Mouse (Mus musculus) midbrain, embryonic 10.5 days (tissue): Measurements from ENCODE around the gene Irf6. TPM values are rescaled to one million over a fixed set of nuclear protein-coding genes. Genes with fewer than 3 reads are reported as not detected.
A peak's percentile ranks its signal among the peaks of the same experiment; 100 is the strongest.

ENCODE experiments used
- DNase-seq: peaks from one replicate; pipeline ENCODE4 v3.0.0-alpha.2; 2017; ENCODE audit warnings: low spot score
- H3K27ac ChIP-seq: fragments of 300-500 bp; sonication (generic); replicated peaks from 2 replicates; pipeline ENCODE4 v1.5.1; 2016; ENCODE audit warnings: mild to moderate bottlenecking
- H3K27me3 ChIP-seq: fragments of 300-500 bp; sonication (generic); 2 replicates; pipeline ENCODE4 v1.6.1; 2016; ENCODE audit warnings: low read depth, mild to moderate bottlenecking; ENCODE audit not compliant: poor library complexity, severe bottlenecking
- H3K36me3 ChIP-seq: fragments of 300-500 bp; sonication (generic); 2 replicates; pipeline ENCODE4 v1.6.1; 2016; ENCODE audit warnings: mild to moderate bottlenecking, moderate library complexity
- H3K4me1 ChIP-seq: fragments of 300-500 bp; sonication (generic); 2 replicates; pipeline ENCODE4 v1.6.1; 2016
- H3K4me3 ChIP-seq: fragments of 300-500 bp; sonication (generic); 2 replicates; pipeline ENCODE4 v1.5.1; 2016; ENCODE audit warnings: mild to moderate bottlenecking, moderate library complexity
- H3K9me3 ChIP-seq: fragments of 300-500 bp; sonication (generic); replicated peaks from 2 replicates; pipeline ENCODE4 v1.6.1; 2016; ENCODE audit warnings: mild to moderate bottlenecking
- WGBS: fragments of 180-500 bp; shearing (Covaris S2); methylation state at CpG from one replicate; pipeline ENCODE4 v1.1.7; 2016; 5-methylcytosine and 5-hydroxymethylcytosine counted together
- polyA plus RNA-seq: library from polyadenylated mRNA; unstranded; fragments of >200 nt; fragmentation: Nextera tagmentation; extraction: Ambion mirVana; gene quantifications from 2 replicates; pipeline ENCODE4 v1.2.1, GENCODE M21; 2016

Irf6 gene
- polyA plus RNA-seq, 1 experiment from 2014 or later, result 2.6 TPM

DNA sequence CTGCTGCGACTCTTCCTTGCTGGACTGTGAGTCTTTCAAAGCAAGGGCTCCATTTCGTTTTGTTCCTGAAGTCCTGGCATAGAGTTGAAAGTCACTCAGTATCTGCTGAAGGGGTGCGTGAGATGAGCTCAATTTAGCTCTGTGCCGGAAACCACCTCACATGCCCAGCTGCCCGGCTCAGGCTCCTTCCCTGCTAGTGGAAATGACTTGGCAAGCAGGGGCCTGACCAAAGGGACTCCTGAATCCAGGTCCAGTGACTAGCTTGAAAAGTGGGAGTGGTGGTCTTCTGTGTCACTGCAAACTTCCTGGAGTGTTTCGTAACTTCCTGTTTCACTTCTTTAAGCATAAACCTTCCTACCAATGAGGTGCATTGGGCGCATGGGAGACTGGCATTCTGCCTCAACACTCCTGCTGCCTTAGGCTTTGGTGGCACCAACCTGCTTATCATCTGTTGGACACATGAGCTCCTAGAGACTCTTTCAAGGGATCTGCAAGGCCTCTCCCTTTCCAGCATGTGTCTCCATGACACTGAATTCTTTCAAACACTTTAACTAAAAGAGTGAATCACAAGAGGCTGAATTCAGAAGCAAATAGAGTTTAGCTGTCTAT, 38.9 kb downstream of the Irf6 start:
- Histone ChIP-seq H3K27ac (no peak overlapping the region), H3K4me1 (peaks cover 10% of the 10 kb centered on the region), H3K36me3 (no peaks in the 10 kb centered on the region), H3K4me3 (no peak overlapping the region), H3K9me3 (no peaks in the 10 kb centered on the region), H3K27me3 (no peaks in the 10 kb centered on the region)
- 92% methylated on average over 7 of the region's 7 CpGs for WGBS
- no peak for DNase-seq

DNA sequence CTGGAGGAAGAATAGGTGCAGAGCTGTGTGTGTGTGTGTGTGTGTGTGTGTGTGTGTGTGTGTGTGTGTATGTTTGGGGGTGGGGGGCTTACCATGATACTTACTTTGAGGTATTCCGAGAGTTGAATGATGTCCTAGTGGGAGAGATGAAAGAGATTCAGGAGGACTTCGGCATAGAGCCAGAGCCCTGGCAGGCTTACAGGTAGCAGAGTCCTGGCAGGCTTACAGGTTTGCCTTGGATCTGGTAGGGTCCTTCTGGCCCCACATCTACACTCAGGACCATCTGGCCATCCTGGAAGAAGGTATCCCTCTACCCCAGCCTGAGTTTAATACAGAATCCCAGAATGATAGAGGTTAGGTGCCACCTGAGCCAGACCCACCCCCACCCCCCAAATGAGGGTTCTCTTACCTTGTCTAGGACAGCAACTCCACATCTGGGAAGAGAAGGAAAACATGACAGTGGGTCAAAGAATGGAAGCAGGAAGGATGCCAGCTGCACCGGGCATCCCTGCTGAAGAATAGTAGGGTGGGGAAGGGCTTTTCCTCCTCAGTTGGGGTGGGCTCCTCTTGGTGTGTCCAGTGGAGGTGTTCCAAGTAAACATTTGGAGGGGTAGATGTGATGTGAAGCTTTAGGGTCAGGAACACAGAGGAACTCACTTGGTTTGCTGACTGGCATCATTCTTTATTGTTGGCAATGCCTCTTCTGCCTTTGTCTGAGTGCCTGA, 41.7 kb downstream of the Irf6 start:
- Histone ChIP-seq H3K4me1 (peaks cover 1% of the 10 kb centered on the region), H3K9me3 (no peaks in the 10 kb centered on the region), H3K27ac (no peak overlapping the region), H3K4me3 (no peak overlapping the region), H3K27me3 (no peaks in the 10 kb centered on the region), H3K36me3 (no peaks in the 10 kb centered on the region)
- WGBS, result 89% methylated on average over 3 of the region's 3 CpGs
- DNase-seq, result no peak

DNA sequence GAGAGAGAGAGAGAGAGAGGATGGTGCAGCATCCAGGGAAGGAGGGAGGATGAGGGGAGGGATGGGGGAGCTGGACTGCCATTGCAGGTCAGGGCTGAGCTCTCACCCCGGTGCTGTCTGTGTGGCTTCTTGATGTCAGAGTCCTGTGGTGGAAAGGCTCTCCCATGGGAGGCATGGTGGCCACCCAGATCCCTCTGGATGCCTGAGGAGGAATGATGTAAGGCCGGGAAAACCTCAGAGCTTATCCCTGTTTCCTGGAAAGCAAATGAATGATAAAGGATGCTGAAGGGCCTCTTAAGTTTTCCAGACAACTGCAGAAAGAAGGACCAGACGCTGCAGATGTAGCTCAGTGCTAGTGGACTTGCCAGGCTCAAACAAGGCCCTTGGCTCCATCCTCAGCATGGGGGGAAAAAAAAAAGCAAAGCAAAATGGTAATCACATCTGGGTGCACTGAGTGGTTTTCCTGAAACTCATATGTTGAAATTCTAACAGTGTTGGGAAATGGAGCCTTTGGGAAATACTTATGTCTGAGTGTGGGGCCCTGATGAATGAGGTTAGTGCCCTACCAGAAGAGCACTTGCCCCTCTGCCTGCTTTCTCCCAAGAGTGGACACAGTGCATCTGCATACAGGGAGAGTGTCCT, 42.4 kb downstream of the Irf6 start:
- no peaks in the 10 kb centered on the region for H3K36me3 ChIP-seq
- no peaks in the 10 kb centered on the region for H3K4me1 ChIP-seq
- no peak overlapping the region for H3K27ac ChIP-seq
- WGBS, result 72% methylated on average over 3 of the region's 3 CpGs
- H3K9me3 ChIP-seq, result no peaks in the 10 kb centered on the region
- no peak overlapping the region for H3K4me3 ChIP-seq
- H3K27me3 ChIP-seq, result no peaks in the 10 kb centered on the region
- DNase-seq, result no peak

DNA sequence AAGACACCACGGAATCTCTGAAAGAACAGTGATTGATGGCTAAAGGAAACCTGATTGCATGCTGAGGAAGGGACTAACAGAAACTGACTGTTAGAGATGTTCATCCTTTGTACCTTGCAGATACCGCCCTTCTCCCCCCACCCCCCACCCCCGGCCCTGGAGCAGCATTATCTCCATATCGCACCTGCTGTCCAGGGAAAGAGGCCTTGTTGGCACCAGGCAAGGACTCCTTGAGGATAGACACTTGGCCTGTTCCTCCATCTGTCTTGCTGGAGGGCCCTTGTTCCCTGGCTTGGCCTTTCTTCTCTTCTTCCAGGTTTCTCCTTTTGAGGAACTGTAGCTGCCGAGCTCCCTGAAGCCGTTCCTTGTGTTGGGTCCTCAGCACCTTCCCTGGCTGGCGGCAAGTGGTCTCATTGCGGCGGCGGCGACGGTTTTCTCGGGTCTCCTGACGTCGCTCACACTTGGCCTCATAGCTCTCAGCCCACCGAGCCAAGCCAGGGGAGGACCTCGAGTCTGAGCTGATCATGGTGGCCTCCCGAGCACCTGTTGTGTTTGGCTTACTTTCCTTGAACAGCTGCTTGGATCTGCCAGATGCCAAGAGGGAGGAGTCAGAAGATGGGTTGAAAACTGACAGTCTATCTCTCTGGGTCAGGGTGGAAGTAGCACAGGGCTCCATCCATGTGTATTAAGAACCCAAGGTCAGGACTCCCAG, 44.7 kb downstream of the Irf6 start:
- no peaks in the 10 kb centered on the region for H3K27me3 ChIP-seq
- H3K36me3 ChIP-seq, result no peaks in the 10 kb centered on the region
- no peak for DNase-seq
- H3K27ac ChIP-seq, result no peak overlapping the region
- H3K4me3 ChIP-seq, result no peak overlapping the region
- no peaks in the 10 kb centered on the region for H3K9me3 ChIP-seq
- H3K4me1 ChIP-seq, result no peaks in the 10 kb centered on the region
- WGBS, result 89% methylated on average over 18 of the region's 18 CpGs

DNA sequence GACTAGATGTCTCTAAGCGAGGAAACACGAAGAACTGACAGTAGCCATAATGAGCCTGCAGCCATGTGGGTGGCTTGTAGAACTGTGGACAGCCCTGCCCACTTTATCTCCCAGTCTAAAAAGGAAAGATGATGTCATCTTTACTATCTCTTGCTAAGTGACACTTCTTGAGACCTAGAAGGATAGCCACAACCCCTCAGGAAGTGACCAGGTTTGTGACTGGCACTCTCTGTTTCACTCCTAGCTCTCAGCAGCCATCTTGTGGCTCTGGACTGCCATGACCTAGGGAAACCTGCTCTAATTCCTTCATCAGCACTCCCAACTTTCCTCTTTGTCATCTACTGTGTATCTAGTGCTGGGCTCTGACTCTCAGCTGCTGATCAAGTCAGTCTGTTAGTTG, 45.4 kb downstream of the Irf6 start:
- H3K36me3 ChIP-seq, result no peaks in the 10 kb centered on the region
- H3K4me1 ChIP-seq, result no peaks in the 10 kb centered on the region
- H3K27me3 ChIP-seq, result no peaks in the 10 kb centered on the region
- no peak overlapping the region for H3K4me3 ChIP-seq
- H3K9me3 ChIP-seq, result no peaks in the 10 kb centered on the region
- WGBS, result 82% methylated on average over 2 of the region's 2 CpGs
- no peak overlapping the region for H3K27ac ChIP-seq
- no peak for DNase-seq

DNA sequence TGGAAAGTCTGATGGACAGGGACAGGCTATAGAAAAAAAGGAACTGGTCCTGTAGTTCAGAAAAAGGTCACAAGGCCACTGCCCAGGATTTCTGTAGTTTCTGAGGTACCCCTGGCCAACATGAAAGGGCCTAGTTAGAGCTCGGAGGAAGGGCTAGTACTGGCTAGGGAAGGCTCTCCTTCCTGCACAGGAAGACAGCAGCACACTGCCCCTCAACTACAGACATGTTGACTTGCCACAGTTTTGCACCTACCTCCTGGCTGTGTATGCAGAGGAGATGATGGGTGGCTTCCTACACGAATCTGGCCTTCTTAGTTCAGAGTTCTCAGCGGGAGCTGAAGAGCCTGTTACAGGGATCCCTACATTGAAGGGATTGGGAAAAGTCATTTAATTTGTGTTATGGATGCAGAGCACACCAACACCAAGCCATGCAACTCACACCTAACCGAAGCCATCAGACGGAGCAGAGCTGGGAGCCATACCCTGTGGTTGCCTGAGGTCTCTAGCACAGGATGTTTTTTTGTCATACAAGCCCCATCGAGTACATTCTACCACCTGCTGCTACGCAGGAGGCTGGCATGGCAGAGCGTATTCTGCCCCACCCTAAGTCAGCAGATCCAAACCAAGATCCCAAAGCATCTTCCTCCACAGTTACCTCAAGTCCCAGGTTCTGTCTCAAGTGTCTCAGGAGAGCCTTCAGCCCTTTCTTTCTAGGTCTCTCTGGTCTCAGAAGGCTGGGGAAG, 47.9 kb downstream of the Irf6 start:
- Histone ChIP-seq H3K27ac (no peak overlapping the region), H3K27me3 (no peaks in the 10 kb centered on the region), H3K4me1 (no peaks in the 10 kb centered on the region), H3K36me3 (no peaks in the 10 kb centered on the region), H3K4me3 (no peak overlapping the region), H3K9me3 (no peaks in the 10 kb centered on the region)
- WGBS, result 88% methylated on average over 8 of the region's 8 CpGs
- no peak for DNase-seq

DNA sequence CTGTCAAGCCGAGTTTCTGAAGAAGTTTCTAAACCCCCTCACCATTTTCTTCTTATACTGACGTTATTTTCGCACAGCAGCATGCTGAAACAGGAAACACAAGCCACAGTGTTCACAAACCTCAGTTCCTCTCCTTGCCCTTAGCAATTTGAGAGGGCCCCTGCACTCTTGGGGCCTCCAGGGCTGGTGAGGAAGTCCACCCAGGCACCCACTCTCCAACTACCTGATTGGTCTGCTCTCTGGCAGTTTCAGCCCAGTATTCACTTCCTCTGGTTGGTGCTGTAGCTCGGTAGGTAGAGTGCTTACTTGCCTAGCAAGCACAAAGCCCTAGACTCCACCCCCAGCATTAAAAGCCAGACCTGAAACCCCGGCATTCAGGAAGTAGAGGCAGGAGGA, 48.5 kb downstream of the Irf6 start, which contains the start of gene Traf3ip3:
Gene Traf3ip3, minus strand, starts transcription at position 321 of the 396 bp plus-strand sequence.
- no peaks in the 10 kb centered on the region for H3K4me1 ChIP-seq
- H3K9me3 ChIP-seq, result no peaks in the 10 kb centered on the region
- no peaks in the 10 kb centered on the region for H3K36me3 ChIP-seq
- no peaks in the 10 kb centered on the region for H3K27me3 ChIP-seq
- no peak within 1 kb of the TSS for H3K27ac ChIP-seq
- no peak for DNase-seq
- 70% methylated on average over 5 of the region's 5 CpGs for WGBS
- no peak within 1 kb of the TSS for H3K4me3 ChIP-seq

DNA sequence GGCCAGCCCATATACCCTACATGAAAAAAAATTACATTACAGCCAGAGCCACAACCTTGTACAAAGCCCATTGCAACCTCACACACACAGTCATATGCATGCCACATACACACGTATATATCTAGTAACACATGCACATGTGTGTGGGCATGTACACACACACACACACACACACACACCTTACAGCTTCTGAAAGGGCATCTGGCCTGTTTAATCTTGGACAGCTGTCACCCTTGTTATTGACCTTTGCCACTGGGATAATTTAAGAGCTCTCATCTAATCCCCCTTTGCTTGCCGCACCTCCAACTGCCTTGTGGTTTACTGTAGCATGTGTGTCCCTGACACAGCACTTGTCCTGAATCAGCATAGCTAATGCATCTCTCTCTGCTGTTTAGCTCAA, 50.9 kb downstream of the Irf6 start:
- no peaks in the 10 kb centered on the region for H3K4me1 ChIP-seq
- H3K36me3 ChIP-seq, result no peaks in the 10 kb centered on the region
- no peak overlapping the region for H3K27ac ChIP-seq
- no peaks in the 10 kb centered on the region for H3K27me3 ChIP-seq
- no peak for DNase-seq
- WGBS, result 86% methylated on average over 2 of the region's 2 CpGs
- H3K9me3 ChIP-seq, result no peaks in the 10 kb centered on the region
- H3K4me3 ChIP-seq, result no peak overlapping the region

DNA sequence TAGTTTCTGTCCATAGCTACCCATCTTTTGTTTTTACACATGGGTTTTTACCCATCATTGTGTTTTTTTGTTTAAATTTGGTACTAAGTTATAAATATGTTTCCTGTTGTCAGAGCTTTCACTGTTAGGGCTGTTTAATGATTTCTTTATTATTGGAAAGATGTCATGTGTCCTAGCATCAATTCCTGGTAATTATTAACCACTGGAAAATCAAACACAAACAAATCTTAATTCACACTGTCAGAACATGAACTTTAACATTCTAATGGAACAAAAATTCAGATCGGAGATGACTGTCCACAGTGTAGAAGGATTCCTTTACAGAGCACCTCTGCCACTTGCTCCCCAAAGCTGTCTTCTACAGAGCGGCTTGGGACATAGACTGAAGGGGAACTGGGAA, 52.5 kb downstream of the Irf6 start:
- no peaks in the 10 kb centered on the region for H3K27me3 ChIP-seq
- no peak overlapping the region for H3K27ac ChIP-seq
- H3K36me3 ChIP-seq, result no peaks in the 10 kb centered on the region
- no peak overlapping the region for H3K4me3 ChIP-seq
- no peaks in the 10 kb centered on the region for H3K9me3 ChIP-seq
- no peaks in the 10 kb centered on the region for H3K4me1 ChIP-seq
- no peak for DNase-seq
- WGBS, result 94% methylated on average over 2 of the region's 2 CpGs

DNA sequence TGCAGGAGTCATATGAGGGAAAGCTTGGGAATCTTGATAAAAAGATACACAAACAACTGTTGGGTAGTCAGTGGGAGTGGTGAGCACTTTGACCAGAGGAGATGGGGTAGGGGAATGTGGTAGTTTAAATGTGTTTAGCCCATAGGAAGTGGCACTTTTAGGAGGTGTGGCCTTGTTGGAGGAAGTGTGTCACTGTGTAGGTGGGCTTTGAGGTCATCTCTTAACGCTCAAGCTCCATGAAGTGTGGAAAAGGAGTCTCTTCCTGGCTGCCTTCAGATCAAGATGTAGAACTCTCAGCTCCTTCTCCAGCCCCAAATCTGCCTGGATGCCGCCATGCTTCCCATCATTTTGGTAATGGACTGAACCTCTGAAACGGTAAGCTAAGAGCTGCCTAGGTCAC, 54.6 kb downstream of the Irf6 start, which contains the start of gene Lamb3:
Gene Lamb3, plus strand, starts transcription at position 197 of the 400 bp plus-strand sequence.
- 84% methylated on average over 3 of the region's 3 CpGs for WGBS
- DNase-seq, result no peak
- Histone ChIP-seq H3K27me3 (no peaks in the 10 kb centered on the region), H3K27ac (no peak within 1 kb of the TSS), H3K36me3 (no peaks in the 10 kb centered on the region), H3K9me3 (no peaks in the 10 kb centered on the region), H3K4me3 (no peak within 1 kb of the TSS), H3K4me1 (no peaks in the 10 kb centered on the region)

DNA sequence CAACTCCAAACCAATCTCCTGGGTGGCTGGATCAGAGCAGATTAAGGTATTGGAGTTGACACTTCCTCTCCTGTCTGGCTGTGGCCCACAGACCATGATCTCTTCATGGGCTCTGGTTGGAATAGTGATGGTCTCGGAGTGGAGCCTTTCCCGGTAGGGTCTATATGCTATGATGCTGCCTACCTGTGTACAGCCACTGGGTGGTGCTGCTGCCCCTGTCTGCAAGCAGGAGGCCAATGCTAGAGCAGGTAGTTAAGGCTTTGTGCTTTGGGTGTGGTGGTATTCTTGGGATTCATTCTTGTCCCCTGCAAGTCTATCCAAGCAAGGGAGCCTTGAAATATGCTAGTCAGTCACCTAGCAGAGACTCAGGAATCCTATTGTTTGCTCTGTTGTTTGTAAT, 55.3 kb downstream of the Irf6 start:
- DNase-seq, result peak; percentile 24
- 47% methylated on average over 2 of the region's 2 CpGs for WGBS
- no peaks in the 10 kb centered on the region for H3K36me3 ChIP-seq
- no peak overlapping the region for H3K4me3 ChIP-seq
- H3K4me1 ChIP-seq, result no peaks in the 10 kb centered on the region
- H3K9me3 ChIP-seq, result no peaks in the 10 kb centered on the region
- H3K27ac ChIP-seq, result no peak overlapping the region
- no peaks in the 10 kb centered on the region for H3K27me3 ChIP-seq

DNA sequence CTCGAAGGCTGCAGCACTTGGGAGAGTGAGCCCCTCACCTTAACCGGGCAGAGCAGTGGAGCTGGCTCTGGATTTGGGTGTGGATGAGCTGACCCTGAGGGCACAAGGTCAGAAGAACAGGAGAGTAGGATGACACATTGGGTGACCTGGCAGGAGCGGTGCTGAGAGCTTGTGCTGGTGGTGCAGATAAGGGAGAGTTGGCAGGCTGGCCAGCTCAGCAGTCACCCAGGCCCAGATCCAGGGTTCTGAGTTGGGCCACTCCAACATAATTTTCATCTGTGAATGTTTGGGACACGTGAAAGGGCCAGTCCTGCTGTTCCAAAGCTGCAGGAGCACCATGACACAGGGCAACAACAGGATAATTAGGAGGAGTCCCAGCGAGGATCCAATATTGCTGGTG, 58.5 kb downstream of the Irf6 start:
- Histone ChIP-seq H3K9me3 (no peaks in the 10 kb centered on the region), H3K27me3 (no peaks in the 10 kb centered on the region), H3K36me3 (no peaks in the 10 kb centered on the region), H3K27ac (no peak overlapping the region), H3K4me1 (no peaks in the 10 kb centered on the region), H3K4me3 (no peak overlapping the region)
- no peak for DNase-seq
- 74% methylated on average over 5 of the region's 5 CpGs for WGBS
